9 mouse cellular contexts compared by ENCODE assay signal in genomic region chr1:139267844-139268243, GRCm38 (mm10).
DNase-seq lines count a peak whose midpoint lies in the region; ATAC-seq and TF ChIP-seq lines count a peak whose summit lies in the region.
"Had no signal": no experiment of that assay in that cellular context is flagged by ENCODE, and none has a peak within 500 bp of the region (broad histone marks: within the 10 kb centered on the region; RNA-seq: fewer than 3 reads in every experiment).

No protein-coding gene starts in this region.

- TF ChIP-seq CTCF in kidney, adult 2 months (conservative IDR thresholded peaks at IDR 0.05; ENCODE audit: insufficient read depth, insufficient read length, low read depth, low read length): 0 out of 2 replicates have a peak, but pooled peaks have one; percentile 6
- TF ChIP-seq CTCF in G1E (IDR thresholded peaks at IDR 0.05; ENCODE audit: low read depth, low read length): peak; percentile 87

- no peak overlapping the region for H3K4me2 ChIP-seq in midbrain, embryonic 13.5 days (replicated peaks)

- H3K36me3 ChIP-seq in kidney, adult 2 months (ENCODE audit: control insufficient read depth, insufficient read depth, low read length): no peaks in the 10 kb centered on the region
- no peaks in the 10 kb centered on the region for H3K36me3 ChIP-seq in G1E (replicated peaks)
- H3K36me3 ChIP-seq in midbrain, embryonic 13.5 days: no peaks in the 10 kb centered on the region

- ATAC-seq in G1E (ENCODE audit: extremely low read depth, insufficient number of reproducible peaks, low FRiP score, poor library complexity, severe bottlenecking): peak; percentile 64
- 0 out of 2 replicates have a peak, but pooled peaks have one; percentile 58 for ATAC-seq in midbrain, embryonic 13.5 days

- no peak overlapping the region for H3K27ac ChIP-seq in kidney, adult 2 months (ENCODE audit: insufficient read depth, low read depth, low read length)
- no peak overlapping the region for H3K27ac ChIP-seq in midbrain, embryonic 13.5 days
- H3K27ac ChIP-seq: macrophage had no signal

- no peaks in the 10 kb centered on the region for H3K4me1 ChIP-seq in kidney, adult 2 months (ENCODE audit: control insufficient read depth, insufficient read depth, low read length)
- H3K4me1 ChIP-seq in G1E (ENCODE audit: insufficient read depth, low read depth, low read length): peaks cover 2% of the 10 kb centered on the region; the same call in 1 of the 2 replicates
- no peaks in the 10 kb centered on the region for H3K4me1 ChIP-seq in midbrain, embryonic 13.5 days (replicated peaks)

- peak; percentile 59 for DNase-seq in kidney, adult 2 months
- no peak for DNase-seq in kidney, adult 18-20 months
- DNase-seq in G1E (ENCODE audit: low spot score): peak; percentile 10
- peak; percentile 68 to 76 for DNase-seq in cerebellum, postnatal 14 days
- DNase-seq in heart, postnatal 4 days: peak; percentile 56
- peak; percentile 19 to 83 for DNase-seq in layer of hippocampus, postnatal 14 days (ENCODE audit: low spot score in 2 of 2)
- DNase-seq in thymus, postnatal 4 days: peak; percentile 37

- 16% methylated on average over 6 of the region's 6 CpGs for WGBS in kidney, adult 2 months
- 24% methylated on average over 6 of the region's 6 CpGs for WGBS in midbrain, embryonic 13.5 days

- H3K9ac ChIP-seq in midbrain, embryonic 13.5 days (replicated peaks): no peak overlapping the region

- no peaks in the 10 kb centered on the region for H3K27me3 ChIP-seq in kidney, adult 2 months (replicated peaks; ENCODE audit: control insufficient read depth, insufficient read depth, low read length)
- H3K27me3 ChIP-seq in G1E (ENCODE audit: insufficient read depth, low read length): no peaks in the 10 kb centered on the region
- no peaks in the 10 kb centered on the region for H3K27me3 ChIP-seq in midbrain, embryonic 13.5 days

- H3K9me3 ChIP-seq in G1E (replicated peaks): no peaks in the 10 kb centered on the region
- no peaks in the 10 kb centered on the region for H3K9me3 ChIP-seq in midbrain, embryonic 13.5 days

- no peak for TF ChIP-seq POLR2A in kidney, adult 2 months (IDR thresholded peaks at IDR 0.05; ENCODE audit: low read depth, low read length)

- H3K4me3 ChIP-seq in kidney, adult 2 months (ENCODE audit: insufficient read depth, low read depth, low read length): no peak overlapping the region
- H3K4me3 ChIP-seq in G1E (ENCODE audit: low read depth, low read length): no peak overlapping the region
- no peak overlapping the region for H3K4me3 ChIP-seq in midbrain, embryonic 13.5 days (replicated peaks)
